Mouse (Mus musculus): ENCODE results near the gene Ptprn2.

Ptprn2 gene

DNA sequence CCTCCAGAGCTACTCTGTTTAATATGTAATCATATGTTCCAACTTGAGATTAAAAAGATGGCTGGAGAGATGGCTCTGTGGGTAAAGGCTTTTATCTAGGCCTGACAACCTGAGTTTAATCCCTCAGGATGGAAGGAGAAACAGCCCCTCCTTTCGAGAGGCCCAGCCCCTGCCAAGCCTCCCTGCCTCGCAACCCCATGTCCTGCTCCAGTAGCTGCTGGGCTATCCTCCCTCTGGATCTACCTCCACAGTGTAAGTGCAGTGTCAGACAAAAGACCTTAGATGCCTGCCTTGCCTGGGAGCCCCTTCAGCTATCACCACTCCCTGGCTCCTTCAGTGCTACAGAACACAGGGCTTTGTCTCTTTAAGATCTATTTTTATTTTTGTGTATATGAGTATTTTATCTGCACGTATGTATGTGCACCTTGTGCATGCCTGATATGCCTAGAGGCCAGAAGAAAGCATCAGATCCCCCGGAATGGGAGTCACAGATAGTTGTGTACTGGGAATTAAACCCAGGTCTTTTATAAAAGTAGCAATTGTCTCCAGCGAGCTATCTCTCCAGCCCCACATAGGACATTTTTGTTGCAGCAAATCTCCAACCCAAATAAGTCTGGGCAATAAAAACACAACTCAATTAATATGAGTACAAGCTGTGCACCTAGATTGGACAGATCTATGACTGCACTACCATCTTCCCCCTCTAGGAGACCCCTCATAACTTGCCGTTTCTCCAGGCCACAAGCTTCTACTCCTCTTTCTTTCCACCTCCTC is 775.1 kb downstream of the Ptprn2 start:
- no peak for DNase-seq (ENCODE audit: low spot score)

DNA sequence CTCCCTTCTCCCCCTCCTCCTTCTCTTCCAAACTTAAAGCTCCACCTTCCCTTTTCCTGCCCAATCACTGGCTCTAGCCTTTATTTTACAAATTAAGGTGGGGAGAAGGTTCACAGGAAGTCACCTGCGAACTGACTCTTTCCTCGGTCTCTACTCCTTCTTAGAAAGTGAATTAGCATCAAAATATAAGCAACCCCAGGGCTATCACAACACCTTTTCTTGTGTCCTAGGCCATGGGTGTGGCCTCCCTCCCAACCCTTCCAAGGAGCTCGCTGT is 775.6 kb downstream of the Ptprn2 start:
- no peak for DNase-seq (ENCODE audit: low spot score)

DNA sequence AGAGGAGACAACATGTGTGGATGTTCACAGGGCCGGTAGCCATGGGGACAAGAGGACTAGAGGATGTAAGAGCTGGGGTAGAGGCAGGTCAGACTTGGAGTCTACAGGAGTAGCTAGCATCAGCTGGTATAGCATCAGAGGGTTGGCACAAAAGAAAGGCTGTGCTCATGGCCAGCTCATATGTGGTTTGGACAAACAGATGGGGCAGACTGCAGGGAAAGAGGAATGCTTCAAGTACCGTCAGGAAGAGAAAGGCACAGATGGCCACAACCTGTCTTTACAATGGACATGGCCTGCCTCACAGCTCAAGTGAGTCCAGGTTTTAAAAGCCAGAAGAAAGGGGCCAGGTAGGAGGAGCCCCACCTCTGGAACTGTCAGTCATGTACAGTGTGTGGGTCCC is 776.5 kb downstream of the Ptprn2 start:
- DNase-seq (ENCODE audit: low spot score) = no peak

DNA sequence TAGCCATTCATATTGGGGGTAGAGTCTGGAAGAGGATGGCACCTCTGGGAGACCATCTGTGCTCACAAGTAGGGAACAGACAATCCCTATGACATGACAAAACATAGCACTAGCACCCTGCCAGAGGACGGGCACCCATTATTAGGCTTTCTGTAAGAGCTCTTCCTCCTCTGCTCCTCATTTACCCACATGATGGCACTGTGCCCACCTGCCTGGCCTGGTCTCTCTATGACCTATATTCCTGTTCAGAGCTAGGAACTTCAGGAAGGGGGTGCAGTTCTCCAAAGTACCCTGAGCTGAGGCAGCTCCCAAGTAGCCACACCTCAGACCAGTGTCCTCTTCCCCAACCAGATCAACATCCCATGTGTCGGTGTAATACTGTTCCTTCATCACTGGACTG is 777.6 kb downstream of the Ptprn2 start:
- no peak for DNase-seq (ENCODE audit: low spot score)

DNA sequence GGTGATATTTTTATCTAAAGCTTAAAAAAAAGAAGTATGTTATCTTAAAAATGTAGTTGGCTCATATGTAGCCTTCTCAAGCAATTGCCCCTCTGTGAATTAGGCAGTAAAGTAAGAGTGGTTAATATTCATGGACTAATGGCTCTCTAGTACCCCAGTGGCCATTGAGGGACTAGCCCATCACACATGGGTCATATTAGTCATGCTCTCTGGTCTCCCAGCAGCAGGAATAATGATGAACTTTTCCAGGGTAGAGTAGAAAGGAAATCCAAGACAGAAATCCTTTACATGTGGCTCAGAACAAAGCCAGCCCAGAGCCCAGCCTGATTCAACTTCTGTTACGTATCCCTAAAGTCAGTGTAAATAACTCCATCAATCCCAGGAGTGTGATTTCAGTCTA is 779.7 kb downstream of the Ptprn2 start:
- DNase-seq (ENCODE audit: low spot score) = no peak

DNA sequence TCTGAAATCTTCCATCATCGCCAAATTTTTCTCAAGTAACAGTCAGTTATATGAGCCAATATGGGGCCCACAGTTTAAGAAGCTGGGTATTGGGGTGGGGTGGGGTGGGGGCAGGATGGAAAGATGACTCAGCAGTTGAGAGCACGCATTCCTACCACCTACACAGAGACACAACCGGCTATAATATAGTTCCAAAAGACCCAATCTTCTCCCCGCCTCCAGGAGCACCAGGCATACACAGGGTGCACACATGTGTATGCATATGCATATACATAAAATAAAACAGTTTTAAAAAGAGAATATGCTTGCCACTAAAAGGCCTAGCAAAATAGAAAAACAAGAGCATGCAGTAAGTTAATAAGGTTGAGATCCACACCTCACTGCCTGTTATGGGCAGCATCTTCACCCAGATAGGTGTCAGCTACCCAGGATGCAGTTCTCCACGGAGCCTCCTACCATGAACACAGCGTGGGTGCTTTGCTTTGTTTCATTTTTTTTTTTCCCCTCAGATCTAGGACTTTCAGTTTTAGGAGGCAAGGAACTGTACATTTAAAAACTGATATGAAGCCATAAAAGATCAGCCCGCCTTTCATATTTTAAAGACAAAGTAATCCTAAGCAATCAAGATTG is 783.1 kb downstream of the Ptprn2 start:
- no peak for DNase-seq (ENCODE audit: low spot score)

DNA sequence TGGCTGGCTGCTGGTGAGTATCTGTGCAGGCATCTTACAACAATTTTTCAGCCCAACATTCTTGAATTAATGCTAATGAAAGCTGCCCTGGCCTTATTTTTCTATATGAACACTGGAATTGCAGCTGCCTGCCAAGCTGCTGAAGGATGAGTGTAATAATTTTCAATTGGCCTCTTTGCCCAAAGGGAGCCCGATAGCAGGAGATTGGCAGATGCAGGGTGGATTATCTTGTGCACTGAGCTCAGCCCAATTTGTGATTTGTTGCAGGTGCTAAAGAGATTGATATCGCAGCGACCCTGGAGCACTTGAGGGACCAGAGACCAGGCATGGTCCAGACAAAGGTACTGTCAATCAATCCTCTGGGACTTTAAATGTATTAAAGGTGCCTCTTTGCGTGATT is 783.8 kb downstream of the Ptprn2 start:
- DNase-seq (ENCODE audit: low spot score) = no peak

DNA sequence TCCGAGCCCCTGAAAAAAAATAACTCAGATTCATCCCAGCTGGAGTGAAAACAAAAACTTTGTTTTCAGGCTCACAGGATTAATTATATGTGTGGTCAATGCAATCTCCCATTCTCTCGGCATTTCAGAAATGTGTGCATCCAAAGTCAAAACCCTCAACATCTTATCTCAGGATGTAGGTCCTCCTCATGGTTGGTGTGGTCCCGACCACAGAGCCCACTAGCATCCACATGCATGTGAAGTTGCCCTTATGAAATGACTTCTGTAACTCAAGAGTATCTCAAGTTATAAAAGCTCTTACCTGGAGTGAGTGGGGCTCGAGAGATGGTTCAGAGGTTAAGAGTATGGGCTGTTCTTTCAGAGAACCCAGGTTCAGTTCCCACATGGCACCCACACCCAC is 784.7 kb downstream of the Ptprn2 start:
- DNase-seq (ENCODE audit: low spot score) = no peak

DNA sequence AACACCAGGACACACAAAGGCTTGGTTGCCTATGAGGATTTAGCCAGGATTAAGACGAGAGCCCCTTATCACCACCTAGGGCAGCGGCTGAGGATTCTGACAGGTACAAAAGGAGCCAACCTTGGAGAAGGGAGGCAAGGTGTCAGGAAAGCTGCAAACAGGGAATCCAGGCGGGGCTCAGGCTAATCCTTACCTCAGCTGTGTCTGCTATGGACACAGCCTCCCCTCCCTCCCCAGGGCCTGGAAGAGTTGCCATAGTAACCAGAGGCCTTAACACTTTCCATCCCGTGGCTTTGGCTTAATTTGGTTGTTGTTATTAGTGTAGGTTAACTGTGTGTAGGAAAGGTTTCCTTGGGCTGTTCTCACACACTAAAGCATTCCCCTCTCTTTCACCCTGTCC is 787.6 kb downstream of the Ptprn2 start:
- no peak for DNase-seq (ENCODE audit: low spot score)

DNA sequence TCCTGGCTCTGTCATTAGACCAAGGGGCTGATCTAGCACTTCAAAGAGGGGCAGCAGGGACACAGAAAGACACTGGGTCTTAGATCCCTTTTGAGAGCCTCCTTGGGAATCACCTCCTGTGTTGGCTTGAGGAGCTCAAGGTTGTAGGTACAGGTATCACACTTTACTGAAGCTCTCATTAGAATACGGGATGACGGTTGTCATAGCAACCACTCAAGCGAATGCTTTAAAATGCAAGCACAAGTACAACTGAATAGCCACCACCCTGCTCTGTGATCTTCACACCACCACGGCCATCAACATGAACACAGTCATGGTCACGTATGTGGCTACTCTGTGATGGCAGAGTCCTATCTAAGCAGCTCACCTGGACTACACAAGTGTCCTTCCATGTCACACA is 789.1 kb downstream of the Ptprn2 start:
- DNase-seq (ENCODE audit: low spot score) = no peak

DNA sequence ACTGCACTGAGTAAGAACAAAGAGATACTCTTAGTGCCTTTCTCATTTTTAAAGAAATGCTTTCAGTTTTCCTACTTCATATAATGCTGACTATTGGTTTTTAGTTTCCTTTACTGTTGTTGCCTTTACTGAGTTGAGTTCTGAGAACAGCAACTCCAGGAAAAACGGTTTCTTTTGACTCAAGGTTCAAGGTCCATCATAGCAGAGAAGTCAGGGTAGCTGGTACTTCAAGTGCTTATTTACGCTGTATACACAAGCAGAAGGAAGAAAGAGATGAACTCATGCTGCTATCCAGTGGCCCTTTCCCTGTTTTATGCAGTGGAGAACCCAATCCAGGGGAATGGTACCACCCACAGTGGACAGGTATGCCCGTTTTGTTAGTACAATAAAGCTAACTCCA is 795.3 kb downstream of the Ptprn2 start:
- DNase-seq (ENCODE audit: low spot score) = no peak

DNA sequence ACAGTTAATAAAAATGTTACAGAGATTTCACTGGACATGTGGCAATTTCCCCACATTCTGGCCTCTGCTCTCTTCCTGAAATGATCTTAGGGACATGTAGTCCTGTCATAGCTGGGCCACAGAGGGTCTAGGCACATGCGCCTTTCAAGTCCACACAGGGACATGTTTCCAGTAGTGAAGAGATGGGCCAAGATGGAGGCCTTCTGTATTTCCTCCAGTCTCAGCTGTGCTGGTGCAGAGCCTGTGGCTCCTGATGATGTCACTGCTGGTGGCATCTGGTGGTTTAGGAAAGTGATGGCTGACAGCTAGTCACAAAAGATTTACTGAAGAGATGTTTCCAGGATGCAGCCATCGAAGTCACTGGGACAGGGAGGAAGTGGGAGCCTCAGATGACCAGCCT is 797.1 kb downstream of the Ptprn2 start:
- no peak for DNase-seq (ENCODE audit: low spot score)

DNA sequence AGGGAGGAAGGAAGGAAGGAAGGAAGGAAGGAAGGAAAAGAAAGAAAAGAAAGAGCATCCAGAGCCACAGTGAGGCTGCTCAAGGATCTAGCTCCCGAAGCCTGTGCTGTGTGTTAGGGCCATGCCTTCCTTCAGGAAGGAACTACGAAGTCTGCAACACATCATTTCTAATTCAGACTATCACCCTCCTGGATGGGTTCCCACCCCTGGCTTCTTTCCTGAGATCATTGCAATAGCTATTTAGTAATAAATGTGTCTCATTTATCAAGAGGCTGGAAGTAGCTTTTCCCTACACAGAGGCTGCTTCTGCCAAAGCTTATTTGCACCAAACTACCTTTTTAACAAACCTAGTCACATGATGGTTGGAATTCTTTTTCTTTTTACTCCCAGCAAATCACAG is 801.9 kb downstream of the Ptprn2 start:
- DNase-seq (ENCODE audit: low spot score) = no peak

DNA sequence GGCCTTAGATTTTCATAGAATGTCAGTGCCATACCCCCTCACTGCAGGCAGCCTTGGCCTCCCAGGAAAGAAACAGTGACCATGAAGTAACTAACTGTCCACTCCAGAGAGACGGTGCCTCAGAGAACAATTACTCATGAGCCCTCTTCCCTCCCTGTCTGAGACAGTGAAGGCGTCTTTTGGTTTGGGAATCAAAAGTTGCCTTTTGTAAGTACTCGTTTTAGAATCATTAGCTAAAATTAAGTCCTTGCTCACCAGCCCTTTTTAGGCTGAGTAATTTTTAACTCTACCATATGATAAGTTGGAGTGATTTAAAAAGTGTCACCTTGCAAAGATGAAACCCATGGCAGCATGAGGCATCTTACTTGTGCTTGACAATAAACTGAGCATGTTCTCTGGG is 806.4 kb downstream of the Ptprn2 start:
- no peak for DNase-seq (ENCODE audit: low spot score)

DNA sequence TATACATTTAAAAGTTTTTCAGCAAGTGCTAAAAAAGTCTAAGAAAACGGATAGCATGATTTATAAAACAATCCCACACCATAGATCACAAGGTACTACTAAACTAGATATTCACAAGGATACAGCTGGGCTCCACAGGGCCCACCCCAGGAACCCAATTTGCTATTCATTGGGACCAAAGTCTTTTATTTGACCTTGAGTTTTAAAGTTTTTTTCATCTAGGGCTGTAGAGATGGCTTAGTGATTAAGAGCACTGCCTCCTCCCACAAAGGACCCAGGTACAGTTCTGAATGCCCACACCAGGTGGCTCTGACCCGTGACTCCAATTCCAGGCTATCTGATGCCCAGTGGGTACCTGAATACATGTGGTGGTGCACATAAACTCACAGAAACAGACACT is 811.3 kb downstream of the Ptprn2 start:
- no peak for DNase-seq (ENCODE audit: low spot score)

DNA sequence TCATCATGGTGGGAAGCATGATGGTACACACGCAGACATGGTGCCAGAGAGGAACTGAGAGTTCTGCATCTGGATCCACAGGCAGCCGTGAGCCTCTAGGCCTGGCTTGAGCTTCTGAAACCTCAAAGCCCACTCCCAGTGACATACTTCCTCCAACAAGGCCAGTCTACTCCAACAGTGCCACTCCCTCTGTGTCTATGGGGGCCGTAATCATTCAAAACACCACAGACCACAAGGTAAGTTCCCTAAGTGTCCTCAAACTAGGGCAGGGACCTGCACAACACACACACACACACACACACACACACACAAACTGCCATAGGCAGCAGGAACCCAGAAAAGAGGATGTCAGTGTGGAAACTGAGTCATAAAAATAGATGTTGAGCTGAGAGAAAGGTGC is 813.6 kb downstream of the Ptprn2 start:
- no peak for DNase-seq (ENCODE audit: low spot score)

DNA sequence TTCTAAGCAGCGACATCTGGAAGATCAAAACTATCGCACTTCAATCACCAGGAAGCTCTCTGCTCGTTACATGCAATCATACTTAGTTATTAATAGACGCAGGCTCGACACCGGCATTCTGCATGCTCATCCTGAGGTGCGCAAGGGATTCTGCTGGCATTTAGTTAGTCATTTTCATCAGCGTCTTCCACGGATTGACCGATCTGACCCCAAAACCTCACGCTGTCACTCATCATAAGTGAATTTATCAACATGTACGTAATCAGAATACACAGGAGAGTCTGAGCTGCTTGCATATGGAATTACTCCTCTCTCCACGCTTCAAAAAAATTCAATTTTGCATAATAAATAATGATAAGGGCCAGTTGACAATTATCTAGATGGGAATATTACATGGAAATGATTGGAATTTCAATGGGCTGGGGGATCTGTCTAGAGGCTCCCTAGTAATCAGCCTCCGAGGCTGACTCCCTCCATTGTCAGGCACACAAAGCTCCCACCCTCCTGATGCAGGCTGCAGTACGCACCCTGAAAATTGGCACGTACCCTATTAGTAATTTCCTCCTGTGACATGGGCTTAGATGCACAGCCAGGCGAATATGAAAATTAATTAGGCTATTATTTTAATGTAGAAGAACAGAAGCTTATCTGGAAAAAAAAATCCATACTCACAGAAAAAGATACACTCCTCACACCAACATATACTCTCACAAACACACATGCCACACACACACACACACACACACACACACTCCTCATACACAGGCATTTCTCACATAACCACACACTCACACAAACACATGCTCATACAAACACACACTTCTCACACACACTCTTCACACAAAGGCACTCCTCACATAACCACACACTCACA is 819.5 kb downstream of the Ptprn2 start:
- no peak for DNase-seq (ENCODE audit: low spot score)

DNA sequence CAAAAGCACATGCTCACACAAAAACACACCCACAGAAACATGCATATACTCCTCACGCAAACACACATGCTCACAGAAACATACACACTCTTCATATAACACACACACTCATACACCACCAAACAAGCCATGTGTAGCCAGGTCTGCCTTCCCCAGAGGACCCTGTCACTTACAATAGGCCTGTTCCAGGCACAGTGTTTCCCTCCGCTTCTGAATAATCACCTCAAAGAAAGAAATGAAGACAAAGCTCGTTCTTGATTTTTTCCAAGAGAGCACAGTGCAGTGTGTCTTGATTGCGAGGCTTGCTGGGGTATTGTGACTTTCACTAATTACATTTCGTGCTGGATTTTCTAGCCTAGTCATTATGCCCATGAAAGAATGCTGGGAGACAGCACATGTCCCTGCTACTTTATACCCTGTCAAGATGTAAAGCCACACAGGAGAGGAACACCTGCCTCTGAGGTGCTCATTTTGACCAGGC is 820.1 kb downstream of the Ptprn2 start:
- no peak for DNase-seq (ENCODE audit: low spot score)

DNA sequence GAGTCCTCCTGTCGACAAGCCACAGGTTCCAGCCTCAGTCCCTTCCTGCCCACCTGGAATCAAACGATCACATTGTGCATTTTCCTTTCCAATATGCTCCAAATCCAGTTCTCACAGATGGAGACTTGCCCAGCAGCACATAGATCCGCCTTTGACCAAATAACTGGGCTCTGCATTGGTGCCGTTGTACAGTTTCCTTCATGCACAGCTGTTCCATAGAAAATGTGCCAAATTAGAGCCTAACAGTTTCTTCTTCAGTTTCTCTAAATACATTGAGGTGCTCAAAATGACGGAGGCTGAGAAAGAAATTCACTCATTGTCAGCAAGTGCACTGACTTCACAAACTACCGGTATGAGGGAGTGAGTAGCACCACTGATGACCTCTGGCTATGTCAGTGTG is 826.6 kb downstream of the Ptprn2 start:
- no peak for DNase-seq (ENCODE audit: low spot score)

DNA sequence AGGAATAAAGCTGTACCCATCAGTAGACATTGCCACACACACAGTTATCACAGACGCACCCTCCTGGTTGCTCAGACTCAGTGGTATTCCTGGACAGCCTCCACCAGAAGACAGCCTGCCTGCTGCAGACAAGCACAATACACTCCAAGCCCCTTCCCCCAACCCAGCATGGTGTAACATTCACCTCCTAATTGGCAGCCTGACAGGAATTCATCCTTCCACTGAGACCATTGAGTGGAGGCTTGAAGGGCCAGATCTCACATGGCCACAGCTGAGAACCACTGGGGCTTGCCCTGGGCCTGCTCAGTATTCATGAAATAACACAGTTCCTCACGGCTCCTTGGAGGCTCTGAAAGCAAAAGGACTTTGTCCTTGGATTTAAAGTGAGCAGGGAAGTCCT is 829.5 kb downstream of the Ptprn2 start:
- DNase-seq (ENCODE audit: low spot score) = no peak

DNA sequence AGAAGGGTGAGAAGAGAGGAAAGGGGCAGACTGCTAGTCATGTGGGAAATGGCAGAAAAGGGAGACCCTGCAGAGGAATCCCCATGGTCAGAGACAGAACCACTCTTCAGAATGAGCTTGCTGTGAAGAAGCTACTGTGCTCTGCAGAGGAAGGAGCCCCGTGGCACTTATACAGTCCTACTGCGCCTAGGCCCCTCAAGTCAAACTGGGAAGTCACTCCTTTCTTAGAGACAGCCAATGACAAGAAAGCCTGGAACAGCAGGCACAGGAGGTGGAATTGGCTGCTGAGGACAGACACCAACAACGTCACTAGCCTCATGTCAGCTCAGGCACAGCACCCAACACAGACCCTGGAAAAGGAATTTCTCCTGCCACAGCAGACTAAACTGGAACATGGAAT is 830.1 kb downstream of the Ptprn2 start:
- DNase-seq (ENCODE audit: low spot score) = no peak

DNA sequence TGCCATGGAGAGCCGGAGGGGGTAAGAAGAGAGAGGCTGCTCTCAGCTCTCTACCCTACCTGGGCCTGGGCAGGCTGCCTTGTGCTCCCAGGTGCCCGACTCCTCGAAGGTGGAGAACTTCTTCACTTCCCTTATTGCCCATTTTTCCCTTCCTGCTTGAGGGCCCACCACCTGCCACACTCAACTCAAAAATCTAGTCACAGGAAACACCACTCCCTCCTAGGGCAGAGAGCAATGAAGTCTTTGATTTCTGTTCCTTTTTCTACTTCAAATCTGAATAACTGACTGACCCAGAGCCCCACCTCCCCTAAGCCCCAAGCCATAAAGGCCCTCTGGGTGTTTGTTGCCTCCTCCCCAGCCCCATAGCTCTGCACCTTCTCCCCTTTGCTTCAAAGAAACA is 832.7 kb downstream of the Ptprn2 start:
- DNase-seq (ENCODE audit: low spot score) = no peak

DNA sequence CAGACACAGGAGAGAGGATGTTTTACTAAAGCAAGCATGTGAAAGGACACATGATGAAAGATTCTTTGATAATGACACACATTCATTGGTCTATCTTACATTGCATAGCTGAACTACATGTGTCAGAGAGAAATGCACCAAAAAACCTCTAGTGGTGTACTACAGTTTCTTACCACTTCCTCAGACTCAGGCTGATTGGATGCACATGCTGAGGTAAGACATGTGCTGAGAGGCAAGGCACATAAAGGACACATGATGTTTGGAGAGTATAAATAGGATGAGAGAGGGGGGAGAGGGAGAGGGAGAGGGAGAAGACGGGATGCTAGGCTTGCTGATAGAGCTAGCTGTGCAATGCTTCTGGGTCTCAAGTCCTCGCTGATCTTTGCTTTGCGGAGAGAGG is 837.5 kb downstream of the Ptprn2 start:
- DNase-seq (ENCODE audit: low spot score) = no peak

Measured in left cerebral cortex, adult 11 months (tissue).